Mouse (Mus musculus) brain, embryonic 14.5 days (tissue): ENCODE results near the gene Bhlhe41.

Experiments used
- CTCF ChIP-seq: fragments of 200-500 bp; IDR thresholded peaks from 2 replicates; pipeline ENCODE4 v1.5.1; 2012; ENCODE audit warnings: inconsistent platforms, mild to moderate bottlenecking, moderate library complexity, borderline replicate concordance; ENCODE audit not compliant: insufficient read depth, insufficient read length; ENCODE audit errors: extremely low read depth
- POLR2A ChIP-seq: fragments of 200-500 bp; IDR thresholded peaks from 2 replicates; pipeline ENCODE4 v1.6.1; 2012; ENCODE audit warnings: mild to moderate bottlenecking, inconsistent platforms, borderline replicate concordance; ENCODE audit not compliant: poor library complexity, insufficient read depth, insufficient read length, severe bottlenecking; ENCODE audit errors: extremely low read depth

- TF ChIP-seq CTCF (no peak), POLR2A (no peak)
Observed at GRCm38 (mm10) chr6:145885069-145885468, 19.7 kb upstream of the Bhlhe41 start.
